Mouse (Mus musculus) kidney, adult 2 months (tissue): ENCODE results near the gene Cnnm3. TPM values are rescaled to one million over a fixed set of nuclear protein-coding genes. Genes with fewer than 3 reads are reported as not detected.

Experiments used
- DNase-seq: peaks from one replicate; pipeline ENCODE4 v3.0.0; 2021
- H3K27ac ChIP-seq: fragments of 200-500 bp; 2 replicates; pipeline ENCODE4 v1.5.1; 2012; ENCODE audit warnings: low read depth, low read length, control low read depth, inconsistent platforms; ENCODE audit not compliant: insufficient read depth
- H3K27me3 ChIP-seq: fragments of 200-500 bp; replicated peaks from 2 replicates; pipeline ENCODE4 v1.6.1; 2012; ENCODE audit warnings: mild to moderate bottlenecking, moderate library complexity, low read length, inconsistent platforms; ENCODE audit not compliant: control insufficient read depth, insufficient read depth
- H3K36me3 ChIP-seq: fragments of 200-500 bp; 2 replicates; pipeline ENCODE4 v1.6.1; 2012; ENCODE audit warnings: mild to moderate bottlenecking, moderate library complexity, low read length, inconsistent platforms; ENCODE audit not compliant: control insufficient read depth, insufficient read depth
- H3K4me1 ChIP-seq: fragments of 200-500 bp; 2 replicates; pipeline ENCODE4 v1.6.1; 2011; ENCODE audit warnings: low read length; ENCODE audit not compliant: control insufficient read depth, insufficient read depth
- H3K4me3 ChIP-seq: fragments of 200-500 bp; 2 replicates; pipeline ENCODE4 v1.5.1; 2011; ENCODE audit warnings: mild to moderate bottlenecking, low read depth, low read length, control low read depth; ENCODE audit not compliant: insufficient read depth
- CTCF ChIP-seq: fragments of 200-500 bp; conservative IDR thresholded peaks from 2 replicates; pipeline ENCODE4 v1.5.1; 2011; ENCODE audit warnings: low read depth, mild to moderate bottlenecking, control low read depth, low read length, moderate library complexity, mixed read lengths; ENCODE audit not compliant: insufficient read depth, insufficient read length
- POLR2A ChIP-seq: fragments of 200-500 bp; IDR thresholded peaks from one replicate; pipeline ENCODE4 v1.6.1; 2011; ENCODE audit warnings: low read depth, low read length, control low read depth
- WGBS: fragments of 180-500 bp; shearing (Covaris S2); methylation state at CpG from one replicate; pipeline ENCODE4 v1.1.7; 2018; 5-methylcytosine and 5-hydroxymethylcytosine counted together
- polyA plus RNA-seq: library from polyadenylated mRNA; depleted of rRNA; stranded (reverse); fragments of >200 nt; gene quantifications from 2 replicates; pipeline ENCODE4 v1.2.3, GENCODE M21; 2012

Cnnm3 gene
- polyA plus RNA-seq, 1 experiment = 19.8 TPM

GRCm38 (mm10) chr1:36501261-36501660 is 10.4 kb upstream of the Cnnm3 start:
- WGBS = 4% methylated on average over 3 of the region's 3 CpGs
- no peaks in the 10 kb centered on the region for H3K4me1 ChIP-seq
- TF ChIP-seq POLR2A (no peak), CTCF (peak; percentile 97)
- H3K27ac ChIP-seq = no peak overlapping the region
- no peaks in the 10 kb centered on the region for H3K27me3 ChIP-seq
- DNase-seq = peak; percentile 82
- H3K4me3 ChIP-seq = no peak overlapping the region
- no peaks in the 10 kb centered on the region for H3K36me3 ChIP-seq

GRCm38 (mm10) chr1:36508238-36508637 is 3.4 kb upstream of the Cnnm3 start:
- TF ChIP-seq POLR2A = no peak
- DNase-seq = no peak
- no peaks in the 10 kb centered on the region; the same call in 1 of the 2 replicates for H3K36me3 ChIP-seq
- peaks cover 4% of the 10 kb centered on the region; the same call in 1 of the 2 replicates for H3K4me1 ChIP-seq
- H3K27ac ChIP-seq = no peak overlapping the region
- 66% methylated on average over 5 of the region's 5 CpGs for WGBS
- no peak overlapping the region for H3K4me3 ChIP-seq
- H3K27me3 ChIP-seq = no peaks in the 10 kb centered on the region

GRCm38 (mm10) chr1:36512089-36512965 is 660 bp downstream of the Cnnm3 start:
- H3K27ac ChIP-seq = peak overlapping the region; percentile 75
- H3K4me1 ChIP-seq = peaks cover 6% of the 10 kb centered on the region; the same call in 1 of the 2 replicates
- TF ChIP-seq CTCF = 0 out of 2 replicates have a peak, but pooled peaks have one; percentile 17
- TF ChIP-seq POLR2A = no peak
- 7% methylated on average over 126 of the region's 126 CpGs for WGBS
- H3K4me3 ChIP-seq = peak overlapping the region; percentile 76
- H3K36me3 ChIP-seq = no peaks in the 10 kb centered on the region
- DNase-seq = peak; percentile 49
- H3K27me3 ChIP-seq = no peaks in the 10 kb centered on the region

GRCm38 (mm10) chr1:36512966-36513280 is 1.3 kb downstream of the Cnnm3 start:
- H3K27ac ChIP-seq = no peak overlapping the region; the same call in 1 of the 2 replicates
- H3K27me3 ChIP-seq = no peaks in the 10 kb centered on the region
- DNase-seq = no peak
- peak overlapping the region; percentile 76 for H3K4me3 ChIP-seq
- TF ChIP-seq POLR2A = no peak
- no peak for TF ChIP-seq CTCF
- WGBS = 6% methylated on average over 16 of the region's 16 CpGs
- no peaks in the 10 kb centered on the region for H3K36me3 ChIP-seq
- H3K4me1 ChIP-seq = peaks cover 10% of the 10 kb centered on the region; the same call in 1 of the 2 replicates

GRCm38 (mm10) chr1:36513310-36513709 is 1.6 kb downstream of the Cnnm3 start:
- no peak for TF ChIP-seq CTCF
- no peak for TF ChIP-seq POLR2A
- 0% methylated on average over 1 of the region's 1 CpGs for WGBS
- peak; percentile 74 for DNase-seq
- peaks cover 13% of the 10 kb centered on the region; the same call in 1 of the 2 replicates for H3K4me1 ChIP-seq
- no peak overlapping the region for H3K4me3 ChIP-seq
- no peaks in the 10 kb centered on the region for H3K36me3 ChIP-seq
- no peak overlapping the region for H3K27ac ChIP-seq
- no peaks in the 10 kb centered on the region for H3K27me3 ChIP-seq

- peak; percentile 51 for TF ChIP-seq CTCF
- no peak for TF ChIP-seq POLR2A
- Histone ChIP-seq H3K36me3 (no peaks in the 10 kb centered on the region), H3K27me3 (no peaks in the 10 kb centered on the region), H3K4me1 (peaks cover 13% of the 10 kb centered on the region; the same call in 1 of the 2 replicates), H3K4me3 (no peak overlapping the region), H3K27ac (no peak overlapping the region)
- WGBS = 66% methylated on average over 2 of the region's 2 CpGs
- peak; percentile 38 for DNase-seq
These were observed 2.1 kb downstream of the Cnnm3 start for GRCm38 (mm10) chr1:36513718-36514117.

GRCm38 (mm10) chr1:36518259-36518658 is 6.6 kb downstream of the Cnnm3 start:
- WGBS = 44% methylated on average over 3 of the region's 3 CpGs
- Histone ChIP-seq H3K27me3 (no peaks in the 10 kb centered on the region), H3K4me3 (no peak overlapping the region), H3K27ac (no peak overlapping the region), H3K36me3 (no peaks in the 10 kb centered on the region), H3K4me1 (peaks cover 9% of the 10 kb centered on the region; the same call in 1 of the 2 replicates)
- no peak for TF ChIP-seq POLR2A
- no peak for TF ChIP-seq CTCF
- DNase-seq = peak; percentile 33
